Mouse (Mus musculus): Measurements from ENCODE around the gene Pin4. TPM values are rescaled to one million over a fixed set of nuclear protein-coding genes. Genes with fewer than 3 reads are reported as not detected.

Gene Pin4
- 10 to 100 TPM; 14.7 to 18.6 TPM for total RNA-seq (2023)

DNA sequence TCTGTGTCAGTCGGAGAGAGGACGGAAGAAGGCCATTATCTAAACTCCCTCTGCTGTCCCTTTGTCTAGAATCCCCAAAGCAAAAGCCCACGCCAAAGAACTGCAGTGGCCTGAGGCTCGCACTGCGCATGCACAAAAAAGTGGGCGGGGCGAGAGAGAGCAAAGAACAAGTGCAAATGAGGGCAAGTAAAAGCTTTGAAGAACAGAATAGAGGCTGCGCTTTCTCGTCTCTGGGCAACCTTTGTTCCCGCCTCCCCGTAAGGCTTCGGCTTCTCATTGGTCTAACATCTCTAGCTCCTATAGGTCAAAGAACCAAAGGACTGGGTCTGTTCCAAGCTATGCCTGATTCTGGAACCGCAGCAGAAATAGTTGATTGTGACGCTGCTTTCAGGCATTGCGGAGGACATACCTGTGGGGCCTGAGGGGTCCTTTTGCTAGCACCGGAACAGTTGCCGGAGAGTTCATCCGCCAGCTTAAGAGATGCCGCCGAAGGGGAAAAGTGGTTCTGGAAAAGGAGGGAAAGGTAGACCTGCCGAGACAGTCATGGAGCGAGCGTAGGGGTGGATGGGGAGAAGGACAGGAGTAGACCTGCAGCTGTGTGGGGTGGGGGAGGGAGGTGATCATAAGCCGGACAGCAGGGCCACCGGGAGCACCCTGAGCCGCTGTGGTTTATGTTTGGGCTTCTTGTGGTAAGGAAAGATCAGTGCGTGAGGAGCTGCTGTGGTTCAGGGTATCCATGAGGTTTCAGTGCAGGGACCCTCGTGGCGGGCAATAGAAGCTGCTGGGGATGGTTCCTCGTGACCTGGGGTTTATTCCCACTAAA lies at the start of gene Pin4:
TSS of gene Pin4 (plus strand) at position 406 of the 823 bp plus-strand sequence.

GRCm38 (mm10) chrX:102070591-102071471 lies 48.4 kb upstream of the Pin4 start, which contains the start of gene Rtl5:
TSS of gene Rtl5 (minus strand) at chrX:102071304.

GRCm38 (mm10) chrX:102156618-102157422 lies 37.6 kb downstream of the Pin4 start, which contains the start of gene Ercc6l:
TSS of gene Ercc6l (minus strand) at chrX:102157091.

Other genes starting within 250 kb of the Pin4 start
- gene Rtl5, start 48.1 kb upstream of the Pin4 start, total RNA-seq (2023): 1 to 10 TPM; 2.4 to 2.8 TPM
- gene Ercc6l, start 37.6 kb downstream of the Pin4 start, total RNA-seq (2023): 1 to 10 TPM; 3.1 to 5.0 TPM
- gene Rps4x, start 69.9 kb downstream of the Pin4 start, total RNA-seq (2023): 1,000 to 10,000 TPM; 2,356 to 2,957 TPM
- gene Cited1, start 132.7 kb downstream of the Pin4 start, total RNA-seq (2023): not detected

Data from B cell, adult 67 days (primary cell).